Mouse (Mus musculus) small intestine, adult 10 weeks (tissue): ENCODE results near the gene Vmn1r138. TPM values are rescaled to one million over a fixed set of nuclear protein-coding genes. Genes with fewer than 3 reads are reported as not detected.

ENCODE experiments used
- polyA plus RNA-seq: library from polyadenylated mRNA; stranded (reverse); fragments of 350-450 nt; fragmentation: Illumina TruSeq; extraction: RNeasy Lipid Tissue Mini Kit (QIAGEN cat#74804); gene quantifications from one replicate; pipeline ENCODE4 v1.2.3, GENCODE M21; 2014; ENCODE audit warnings: low replicate concordance

The Vmn1r138 gene
- not detected for polyA plus RNA-seq

GRCm38 (mm10) chr7:22028797-22029196, at the start of gene Vmn1r138:
Vmn1r138 (minus strand) TSS chr7:22028897.

DNA sequence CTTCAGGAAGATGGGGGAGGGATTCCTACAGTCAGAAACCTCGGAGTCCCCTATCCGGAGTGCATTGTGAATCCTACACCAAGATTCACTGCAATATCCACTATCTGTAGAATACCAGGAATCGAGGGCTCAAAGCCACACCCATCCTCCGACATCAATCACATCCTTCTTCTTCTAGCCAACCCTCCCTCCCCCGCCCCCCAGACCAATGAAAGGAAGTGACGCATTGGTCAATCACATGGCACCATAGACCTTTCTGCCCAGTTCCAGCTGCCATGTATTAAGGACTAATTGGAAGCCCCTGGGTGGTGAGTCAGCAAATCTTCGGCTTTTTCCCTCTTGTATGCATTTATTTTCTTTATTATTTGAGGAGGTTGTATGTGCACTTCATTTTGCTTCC, 40.1 kb upstream of the Vmn1r138 start, which contains the start of gene Vmn1r139:
TSS of gene Vmn1r139 (plus strand) at position 301 of the 400 bp plus-strand sequence.

GRCm38 (mm10) chr7:22056205-22056604, 27.5 kb upstream of the Vmn1r138 start, which contains the start of gene Gm6176:
Gm6176 (minus strand) TSS chr7:22056305.

GRCm38 (mm10) chr7:21994287-21994686, 34.4 kb downstream of the Vmn1r138 start, which contains the start of gene Vmn1r137:
Vmn1r137 (plus strand) TSS chr7:21994587.

Other genes starting within 250 kb of the Vmn1r138 start
- not detected for gene Gm4177, start 232.2 kb downstream of the Vmn1r138 start, polyA plus RNA-seq
- gene Vmn1r135, start 196.5 kb downstream of the Vmn1r138 start, polyA plus RNA-seq, result not detected
- gene Gm5725, start 184.6 kb downstream of the Vmn1r138 start, polyA plus RNA-seq, result not detected
- not detected for gene Gm5891, start 107.6 kb downstream of the Vmn1r138 start, polyA plus RNA-seq
- not detected for gene Vmn1r137, start 34.3 kb downstream of the Vmn1r138 start, polyA plus RNA-seq
- not detected for gene Gm6176, start 27.4 kb upstream of the Vmn1r138 start, polyA plus RNA-seq
- not detected for gene Vmn1r139, start 40.2 kb upstream of the Vmn1r138 start, polyA plus RNA-seq
- gene Gm16451, start 89.3 kb upstream of the Vmn1r138 start, polyA plus RNA-seq, result not detected
- gene Gm10666, start 105.8 kb upstream of the Vmn1r138 start, polyA plus RNA-seq, result not detected
- not detected for gene Vmn1r142, start 135.1 kb upstream of the Vmn1r138 start, polyA plus RNA-seq
- not detected for gene Vmn1r143, start 160.5 kb upstream of the Vmn1r138 start, polyA plus RNA-seq
- gene Gm8653, start 172.4 kb upstream of the Vmn1r138 start, polyA plus RNA-seq, result not detected
- gene Gm8453, start 200.6 kb upstream of the Vmn1r138 start, polyA plus RNA-seq, result not detected